Mouse (Mus musculus): ENCODE results near the gene Xylt1. TPM values are rescaled to one million over a fixed set of nuclear protein-coding genes. Genes with fewer than 3 reads are reported as not detected.

Xylt1 gene
- polyA plus RNA-seq, 1 experiment from 2014 or later, result 2.1 TPM

DNA sequence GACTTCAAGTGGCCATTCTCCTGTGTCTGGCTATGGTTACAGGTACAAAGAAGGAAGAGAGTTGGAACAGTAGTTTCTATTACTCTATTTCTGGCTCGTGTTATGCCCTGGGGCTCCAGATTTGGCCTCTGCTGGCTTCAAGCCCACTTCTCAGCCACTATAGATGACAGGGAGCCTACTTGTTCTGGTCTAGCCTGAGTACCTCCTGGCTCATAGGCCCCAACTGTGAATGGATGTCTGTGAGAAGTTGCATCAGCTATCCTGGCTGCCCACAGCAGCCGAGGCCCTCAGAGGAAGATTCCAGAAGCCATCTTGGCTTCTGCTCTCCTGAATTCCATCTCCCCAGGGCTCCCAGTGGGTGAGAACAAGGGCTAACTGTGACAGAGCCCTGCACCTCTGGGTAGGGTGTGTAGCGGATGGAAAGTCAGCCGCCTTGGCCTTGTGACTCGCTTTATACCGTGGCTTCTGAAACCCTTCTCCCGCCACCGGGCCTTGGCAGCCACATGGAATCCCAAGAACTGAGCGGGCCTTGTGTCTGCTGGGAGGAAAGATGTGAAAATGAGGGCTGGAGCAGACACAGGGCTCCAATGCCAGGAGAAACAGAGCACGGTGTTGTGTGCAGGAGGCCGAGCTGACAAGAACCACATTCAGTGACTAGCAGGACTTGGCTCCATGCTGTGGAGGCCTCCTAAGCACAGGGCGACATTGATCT is 55.1 kb downstream of the Xylt1 start:
- no peak overlapping the region for H3K27ac ChIP-seq (ENCODE audit: low read depth, low read length)
- no peaks in the 10 kb centered on the region for H3K27me3 ChIP-seq (ENCODE audit: control insufficient read depth, insufficient read depth, low read length)
- no peak overlapping the region for H3K9ac ChIP-seq (ENCODE audit: low read depth, low read length)
- H3K4me2 ChIP-seq (replicated peaks; ENCODE audit: low read depth, low read length), result no peak overlapping the region
- no peaks in the 10 kb centered on the region for H3K4me1 ChIP-seq (replicated peaks; ENCODE audit: control insufficient read depth, insufficient read depth, low read length)
- 90% methylated on average over 12 of the region's 12 CpGs for WGBS
- DNase-seq (ENCODE audit: low spot score) (no peak), ATAC-seq (ENCODE audit: low FRiP score) (no peak)
- H3K36me3 ChIP-seq (ENCODE audit: control insufficient read depth, insufficient read depth, low read length), result no peaks in the 10 kb centered on the region
- no peaks in the 10 kb centered on the region for H3K9me3 ChIP-seq (ENCODE audit: control insufficient read depth, low read length)
- no peak overlapping the region for H3K4me3 ChIP-seq (ENCODE audit: low read depth, low read length)

DNA sequence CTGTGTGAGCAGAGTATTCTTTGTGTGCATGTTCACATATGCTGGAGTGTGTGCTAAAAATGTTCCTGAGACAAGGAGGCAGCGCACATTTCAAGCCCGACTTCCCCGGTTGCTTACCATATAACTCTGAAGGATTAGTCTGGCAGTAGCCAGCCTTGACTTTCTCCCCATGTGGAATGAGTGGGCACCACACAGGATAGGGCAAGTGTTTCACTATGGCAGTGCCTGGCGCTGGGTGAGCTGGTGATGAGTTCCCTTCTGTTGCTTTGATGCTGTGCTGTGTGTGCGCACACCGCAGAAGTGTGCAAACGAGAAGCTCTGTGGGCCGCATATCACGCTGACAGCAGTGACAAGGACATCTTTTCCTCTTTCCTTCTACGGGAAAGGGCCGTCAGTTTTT is 56.1 kb downstream of the Xylt1 start:
- Histone ChIP-seq H3K4me1 (replicated peaks; ENCODE audit: control insufficient read depth, insufficient read depth, low read length) (no peaks in the 10 kb centered on the region), H3K36me3 (ENCODE audit: control insufficient read depth, insufficient read depth, low read length) (no peaks in the 10 kb centered on the region), H3K4me2 (replicated peaks; ENCODE audit: low read depth, low read length) (no peak overlapping the region), H3K9ac (ENCODE audit: low read depth, low read length) (no peak overlapping the region), H3K27ac (ENCODE audit: low read depth, low read length) (no peak overlapping the region), H3K27me3 (ENCODE audit: control insufficient read depth, insufficient read depth, low read length) (no peaks in the 10 kb centered on the region), H3K9me3 (ENCODE audit: control insufficient read depth, low read length) (no peaks in the 10 kb centered on the region), H3K4me3 (ENCODE audit: low read depth, low read length) (no peak overlapping the region)
- ATAC-seq (ENCODE audit: low FRiP score) (no peak), DNase-seq (ENCODE audit: low spot score) (no peak)
- WGBS, result 89% methylated on average over 11 of the region's 11 CpGs

DNA sequence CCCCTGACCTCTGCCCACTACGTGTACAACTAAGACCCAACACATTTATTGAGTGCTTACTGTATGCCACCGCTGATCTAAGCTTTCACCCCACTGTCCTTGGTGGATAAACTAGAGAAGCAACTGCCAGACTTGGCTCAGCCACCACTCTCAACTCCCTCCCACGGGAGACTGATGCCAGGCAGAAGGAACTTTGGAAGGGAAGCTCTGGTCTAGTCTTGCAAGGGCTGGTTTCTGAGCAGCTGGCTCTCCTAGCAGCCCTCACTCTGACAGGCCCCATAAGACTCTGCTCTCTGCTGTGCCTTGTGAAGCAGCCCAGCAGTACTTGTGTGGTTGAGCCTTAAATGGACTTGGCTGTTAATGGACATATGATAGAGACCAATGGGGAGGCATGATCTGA is 60.2 kb downstream of the Xylt1 start:
- H3K4me3 ChIP-seq (ENCODE audit: low read depth, low read length), result no peak overlapping the region
- no peak overlapping the region for H3K4me2 ChIP-seq (replicated peaks; ENCODE audit: low read depth, low read length)
- no peak for DNase-seq (ENCODE audit: low spot score)
- H3K4me1 ChIP-seq (replicated peaks; ENCODE audit: control insufficient read depth, insufficient read depth, low read length), result no peaks in the 10 kb centered on the region
- H3K27me3 ChIP-seq (ENCODE audit: control insufficient read depth, insufficient read depth, low read length), result no peaks in the 10 kb centered on the region
- no peaks in the 10 kb centered on the region for H3K9me3 ChIP-seq (ENCODE audit: control insufficient read depth, low read length)
- ATAC-seq (ENCODE audit: low FRiP score), result no peak
- no peaks in the 10 kb centered on the region for H3K36me3 ChIP-seq (ENCODE audit: control insufficient read depth, insufficient read depth, low read length)
- H3K9ac ChIP-seq (ENCODE audit: low read depth, low read length), result no peak overlapping the region
- no peak overlapping the region for H3K27ac ChIP-seq (ENCODE audit: low read depth, low read length)
- WGBS, result 90% methylated on average over 3 of the region's 3 CpGs

DNA sequence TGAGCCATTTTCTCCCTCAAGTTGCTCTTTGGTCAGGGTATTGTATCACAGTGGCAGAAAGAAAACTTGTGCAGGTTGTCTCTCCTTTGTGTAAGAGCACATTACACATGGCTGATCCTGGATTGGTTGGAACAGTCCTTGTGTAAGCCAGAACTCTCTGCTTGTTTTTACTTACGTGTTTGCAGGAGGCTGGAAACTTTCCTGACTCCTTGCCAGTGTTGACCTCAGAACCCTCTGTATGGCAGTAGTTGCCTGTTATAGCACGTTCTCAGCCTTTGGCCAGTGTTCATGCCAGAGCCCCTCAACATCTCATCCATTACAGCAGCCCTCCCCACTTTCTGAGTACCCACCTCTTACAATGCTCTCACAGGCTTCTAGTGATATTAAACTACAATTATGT is 61.9 kb downstream of the Xylt1 start:
- no peak overlapping the region for H3K4me2 ChIP-seq (replicated peaks; ENCODE audit: low read depth, low read length)
- WGBS, result 89% methylated on average over 2 of the region's 2 CpGs
- no peaks in the 10 kb centered on the region for H3K27me3 ChIP-seq (ENCODE audit: control insufficient read depth, insufficient read depth, low read length)
- H3K36me3 ChIP-seq (ENCODE audit: control insufficient read depth, insufficient read depth, low read length), result no peaks in the 10 kb centered on the region
- H3K9ac ChIP-seq (ENCODE audit: low read depth, low read length), result no peak overlapping the region
- DNase-seq (ENCODE audit: low spot score) (no peak), ATAC-seq (ENCODE audit: low FRiP score) (no peak)
- no peak overlapping the region for H3K4me3 ChIP-seq (ENCODE audit: low read depth, low read length)
- no peaks in the 10 kb centered on the region for H3K9me3 ChIP-seq (ENCODE audit: control insufficient read depth, low read length)
- H3K4me1 ChIP-seq (replicated peaks; ENCODE audit: control insufficient read depth, insufficient read depth, low read length), result no peaks in the 10 kb centered on the region
- H3K27ac ChIP-seq (ENCODE audit: low read depth, low read length), result no peak overlapping the region

DNA sequence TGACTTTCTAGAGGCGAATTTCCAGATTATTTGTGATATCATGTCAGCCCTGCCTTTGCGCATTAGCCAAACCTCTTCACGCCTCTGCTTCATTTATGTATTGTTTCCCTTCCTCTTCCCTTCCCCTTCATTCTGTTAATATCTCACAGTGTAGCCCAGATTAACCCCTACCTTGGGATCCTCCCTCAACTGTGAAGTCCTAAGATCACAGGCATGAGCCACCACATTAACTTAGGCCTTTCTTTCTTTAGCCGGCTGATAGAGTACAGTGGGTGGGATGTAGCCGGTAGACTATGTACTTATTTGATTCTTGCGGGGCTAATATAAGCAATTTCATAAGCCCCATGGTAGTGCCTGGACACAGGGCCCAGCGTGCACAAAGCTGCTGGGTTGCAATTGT is 62.4 kb downstream of the Xylt1 start:
- H3K4me3 ChIP-seq (ENCODE audit: low read depth, low read length), result no peak overlapping the region
- ATAC-seq (ENCODE audit: low FRiP score), result no peak

DNA sequence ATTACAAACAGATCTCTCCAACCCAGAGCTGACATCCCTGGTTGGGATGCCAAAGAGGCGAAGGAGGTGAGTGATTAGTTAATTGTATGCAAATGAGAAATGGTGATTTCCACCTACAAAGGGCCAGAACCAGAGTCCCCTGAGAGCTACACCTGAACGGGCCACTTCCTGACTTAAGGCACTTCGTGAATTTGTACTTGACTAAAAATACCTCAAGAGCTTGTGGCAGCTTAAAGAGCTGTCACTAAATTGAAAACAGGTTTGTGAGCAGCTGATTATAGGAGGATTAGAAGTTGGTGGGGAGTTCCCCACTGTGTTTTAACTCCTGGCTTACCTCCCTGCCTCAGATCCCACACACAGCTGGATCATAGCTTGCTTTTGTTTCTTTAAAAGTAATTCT is 64.7 kb downstream of the Xylt1 start:
- no peaks in the 10 kb centered on the region for H3K4me1 ChIP-seq (replicated peaks; ENCODE audit: control insufficient read depth, insufficient read depth, low read length)
- H3K36me3 ChIP-seq (ENCODE audit: control insufficient read depth, insufficient read depth, low read length), result no peaks in the 10 kb centered on the region
- DNase-seq (ENCODE audit: low spot score) (no peak), ATAC-seq (ENCODE audit: low FRiP score) (no peak)
- no peak overlapping the region for H3K4me2 ChIP-seq (replicated peaks; ENCODE audit: low read depth, low read length)
- 67% methylated on average over 3 of the region's 3 CpGs for WGBS
- H3K9me3 ChIP-seq (ENCODE audit: control insufficient read depth, low read length), result no peaks in the 10 kb centered on the region
- no peak overlapping the region for H3K4me3 ChIP-seq (ENCODE audit: low read depth, low read length)
- H3K27ac ChIP-seq (ENCODE audit: low read depth, low read length), result no peak overlapping the region
- no peaks in the 10 kb centered on the region for H3K27me3 ChIP-seq (ENCODE audit: control insufficient read depth, insufficient read depth, low read length)
- H3K9ac ChIP-seq (ENCODE audit: low read depth, low read length), result no peak overlapping the region

More for the DNA sequence above, 62.4 kb downstream of the Xylt1 start:
- no peak for DNase-seq (ENCODE audit: low spot score)
- H3K4me1 ChIP-seq (replicated peaks; ENCODE audit: control insufficient read depth, insufficient read depth, low read length), result no peaks in the 10 kb centered on the region
- WGBS, result 92% methylated on average over 7 of the region's 7 CpGs
- no peaks in the 10 kb centered on the region for H3K27me3 ChIP-seq (ENCODE audit: control insufficient read depth, insufficient read depth, low read length)
- H3K36me3 ChIP-seq (ENCODE audit: control insufficient read depth, insufficient read depth, low read length), result no peaks in the 10 kb centered on the region
- no peak overlapping the region for H3K4me2 ChIP-seq (replicated peaks; ENCODE audit: low read depth, low read length)
- no peaks in the 10 kb centered on the region for H3K9me3 ChIP-seq (ENCODE audit: control insufficient read depth, low read length)
- no peak overlapping the region for H3K9ac ChIP-seq (ENCODE audit: low read depth, low read length)
- H3K27ac ChIP-seq (ENCODE audit: low read depth, low read length), result no peak overlapping the region

DNA sequence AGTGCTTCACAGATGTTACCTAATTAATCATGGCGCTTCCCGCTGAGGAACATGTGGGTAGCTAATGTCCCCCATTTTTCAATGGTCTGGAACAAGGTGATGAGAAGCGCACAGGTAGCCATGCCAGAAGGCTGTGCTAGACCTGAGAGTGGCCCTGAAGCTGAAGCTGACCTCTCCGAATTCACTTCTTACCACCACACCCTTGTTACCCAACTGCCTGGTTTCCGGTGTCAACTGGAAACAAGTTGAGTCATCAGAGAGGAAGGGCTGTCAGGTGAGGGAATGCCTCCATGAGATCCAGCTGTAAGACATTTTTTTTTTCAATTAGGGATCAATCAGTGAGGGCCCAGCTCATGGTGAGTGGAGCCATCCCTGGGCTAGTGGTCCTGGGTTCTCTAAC is 68.8 kb downstream of the Xylt1 start:
- Histone ChIP-seq H3K27me3 (ENCODE audit: control insufficient read depth, insufficient read depth, low read length) (no peaks in the 10 kb centered on the region), H3K4me3 (ENCODE audit: low read depth, low read length) (no peak overlapping the region), H3K4me1 (replicated peaks; ENCODE audit: control insufficient read depth, insufficient read depth, low read length) (no peaks in the 10 kb centered on the region), H3K36me3 (ENCODE audit: control insufficient read depth, insufficient read depth, low read length) (no peaks in the 10 kb centered on the region), H3K4me2 (replicated peaks; ENCODE audit: low read depth, low read length) (no peak overlapping the region), H3K9ac (ENCODE audit: low read depth, low read length) (no peak overlapping the region), H3K27ac (ENCODE audit: low read depth, low read length) (no peak overlapping the region), H3K9me3 (ENCODE audit: control insufficient read depth, low read length) (no peaks in the 10 kb centered on the region)
- 93% methylated on average over 5 of the region's 5 CpGs for WGBS
- no peak for DNase-seq (ENCODE audit: low spot score)
- no peak for ATAC-seq (ENCODE audit: low FRiP score)

DNA sequence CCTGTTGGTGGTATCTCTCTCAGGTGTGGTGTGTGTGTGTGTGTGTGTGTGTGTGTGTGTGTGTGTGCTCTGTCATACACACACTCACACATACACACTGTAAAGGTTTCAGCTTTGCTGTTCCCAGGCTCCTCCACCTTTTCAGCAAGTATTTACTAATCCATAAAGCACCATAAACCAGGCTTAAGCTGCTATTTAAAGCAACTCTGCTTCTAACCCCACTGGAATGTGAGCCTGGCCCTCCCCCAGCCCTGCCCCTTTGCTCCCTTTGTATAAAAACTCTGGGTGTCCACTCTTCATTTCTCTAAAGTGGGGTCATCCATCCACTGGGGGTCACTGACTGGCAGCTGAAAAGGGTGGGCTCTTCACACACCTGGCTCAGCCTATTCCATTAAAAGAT is 70.4 kb downstream of the Xylt1 start:
- Histone ChIP-seq H3K27ac (ENCODE audit: low read depth, low read length) (no peak overlapping the region), H3K36me3 (ENCODE audit: control insufficient read depth, insufficient read depth, low read length) (no peaks in the 10 kb centered on the region), H3K4me2 (replicated peaks; ENCODE audit: low read depth, low read length) (no peak overlapping the region), H3K4me1 (replicated peaks; ENCODE audit: control insufficient read depth, insufficient read depth, low read length) (no peaks in the 10 kb centered on the region), H3K27me3 (ENCODE audit: control insufficient read depth, insufficient read depth, low read length) (no peaks in the 10 kb centered on the region), H3K9me3 (ENCODE audit: control insufficient read depth, low read length) (no peaks in the 10 kb centered on the region), H3K9ac (ENCODE audit: low read depth, low read length) (no peak overlapping the region), H3K4me3 (ENCODE audit: low read depth, low read length) (no peak overlapping the region)
- ATAC-seq (ENCODE audit: low FRiP score) (no peak), DNase-seq (ENCODE audit: low spot score) (no peak)

DNA sequence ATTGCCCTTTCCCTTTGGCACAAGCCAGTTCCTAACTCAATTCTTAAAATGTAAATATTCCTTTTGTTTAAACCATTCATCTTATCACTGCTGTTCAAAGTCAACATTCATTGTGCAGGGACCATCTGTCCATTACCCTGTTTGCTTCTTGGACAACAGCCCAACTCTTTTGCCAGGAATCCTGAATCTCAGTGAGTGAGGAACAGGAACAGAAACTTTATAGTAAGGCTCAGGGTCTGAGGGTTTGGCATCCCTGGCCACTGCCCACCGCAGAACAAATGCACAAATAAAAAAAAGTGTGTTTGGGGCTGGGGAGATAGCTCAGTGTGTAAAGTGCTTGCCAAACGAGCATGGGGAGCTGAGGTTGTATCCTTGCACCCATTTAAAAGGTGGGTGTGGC is 71.5 kb downstream of the Xylt1 start:
- no peak for ATAC-seq (ENCODE audit: low FRiP score)
- no peak overlapping the region for H3K4me2 ChIP-seq (replicated peaks; ENCODE audit: low read depth, low read length)
- no peaks in the 10 kb centered on the region for H3K9me3 ChIP-seq (ENCODE audit: control insufficient read depth, low read length)
- no peaks in the 10 kb centered on the region for H3K27me3 ChIP-seq (ENCODE audit: control insufficient read depth, insufficient read depth, low read length)
- no peak overlapping the region for H3K9ac ChIP-seq (ENCODE audit: low read depth, low read length)
- H3K36me3 ChIP-seq (ENCODE audit: control insufficient read depth, insufficient read depth, low read length), result no peaks in the 10 kb centered on the region
- 65% methylated on average over 2 of the region's 2 CpGs for WGBS
- no peak overlapping the region for H3K27ac ChIP-seq (ENCODE audit: low read depth, low read length)
- H3K4me1 ChIP-seq (replicated peaks; ENCODE audit: control insufficient read depth, insufficient read depth, low read length), result no peaks in the 10 kb centered on the region
- no peak for DNase-seq (ENCODE audit: low spot score)
- H3K4me3 ChIP-seq (ENCODE audit: low read depth, low read length), result no peak overlapping the region

Measured in hindbrain, embryonic 11.5 days (tissue).